Mouse (Mus musculus) fibroblast of lung, adult 2 months (primary cell): Measurements from ENCODE around the gene Fuk.
"Not testable (repeated sequence)": the region's sequence is repeated elsewhere in the genome, so short reads cannot be mapped to it uniquely, and the experiment has no call there.

Experiments used
- DNase-seq: peaks from one replicate; pipeline ENCODE4 v3.0.0-alpha.2; 2011; ENCODE audit warnings: low read depth

Fuk gene

GRCm38 (mm10) chr8:110919341-110920031 is 17.2 kb upstream of the Fuk start, which contains the start of gene St3gal2:
St3gal2 (plus strand) TSS chr8:110919922.
- peak; percentile 86 for DNase-seq

- no peak for DNase-seq
These were observed 16.2 kb upstream of the Fuk start for GRCm38 (mm10) chr8:110918460-110918859.

GRCm38 (mm10) chr8:110918027-110918426 is 15.7 kb upstream of the Fuk start:
- DNase-seq: no peak

GRCm38 (mm10) chr8:110917415-110917814 is 15.1 kb upstream of the Fuk start:
- DNase-seq: no peak

DNA sequence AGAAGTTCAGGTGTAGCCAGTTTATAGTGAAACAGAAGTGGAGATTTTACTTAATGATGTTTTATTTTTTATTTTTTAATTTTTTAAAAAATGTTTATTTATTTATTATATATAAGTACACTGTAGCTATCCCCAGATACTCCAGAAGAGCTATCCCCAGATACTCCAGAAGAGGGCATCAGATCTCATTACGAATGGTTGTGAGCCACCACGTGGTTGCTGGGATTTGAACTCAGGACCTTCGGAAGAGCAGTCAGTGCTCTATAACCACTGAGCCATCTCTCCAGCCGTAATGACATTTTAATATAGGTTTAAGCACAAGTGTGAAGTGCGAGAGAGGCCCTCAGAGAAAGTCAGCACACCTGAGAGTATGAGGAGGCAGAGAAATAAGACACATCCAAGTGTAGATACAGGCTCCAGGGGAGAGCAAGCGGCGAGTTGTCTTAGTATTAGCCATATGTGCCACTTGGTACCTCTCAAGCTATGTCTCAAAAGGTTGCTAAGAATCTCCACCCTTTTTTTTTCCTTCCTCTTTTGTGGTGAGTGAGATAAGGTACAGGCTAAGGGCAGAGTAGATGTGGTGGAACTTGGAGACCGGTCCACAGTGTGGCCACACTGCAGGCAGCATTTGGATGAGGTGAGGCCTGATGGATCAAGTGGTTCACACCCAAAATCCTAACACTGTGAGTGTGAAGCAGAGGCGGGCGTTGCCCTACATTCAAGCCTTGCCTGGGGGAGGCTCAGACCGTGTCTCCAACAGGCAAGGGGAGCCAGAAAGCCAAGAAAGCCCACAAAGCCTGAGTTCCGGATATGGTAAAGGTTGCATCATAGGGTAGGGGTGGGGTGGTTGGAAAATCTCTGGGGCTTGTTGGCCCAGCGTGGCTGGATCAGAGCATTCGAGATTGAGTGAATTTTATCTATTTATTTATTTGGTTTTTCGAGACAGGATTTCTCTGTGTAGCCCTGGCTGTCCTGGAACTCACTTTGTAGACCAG is 9.6 kb upstream of the Fuk start:
- DNase-seq: no peak

DNA sequence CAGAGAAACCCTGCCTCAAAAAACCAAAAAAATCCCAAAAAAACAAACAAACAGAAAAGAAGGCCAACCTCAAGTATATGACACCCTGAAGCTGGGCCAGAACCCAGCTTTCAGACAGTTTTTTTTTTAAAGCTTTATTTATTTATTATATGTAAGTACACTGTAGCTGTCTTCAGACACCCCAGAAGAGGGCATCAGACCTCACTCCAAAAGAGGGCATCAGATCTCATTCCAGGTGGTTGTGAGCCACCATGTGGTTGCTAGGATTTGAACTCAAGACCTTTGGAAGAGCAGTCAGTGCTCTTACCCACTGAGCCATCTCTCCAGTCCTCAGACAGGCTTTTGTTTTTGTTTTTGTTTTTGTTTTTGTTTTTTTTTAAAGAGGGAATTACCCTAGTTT is 7.6 kb upstream of the Fuk start:
- not testable (repeated sequence) for DNase-seq

- DNase-seq: no peak
These were observed 4.4 kb upstream of the Fuk start for GRCm38 (mm10) chr8:110906682-110907081.

- DNase-seq: no peak
These were observed 3.1 kb upstream of the Fuk start for GRCm38 (mm10) chr8:110905404-110905803.

DNA sequence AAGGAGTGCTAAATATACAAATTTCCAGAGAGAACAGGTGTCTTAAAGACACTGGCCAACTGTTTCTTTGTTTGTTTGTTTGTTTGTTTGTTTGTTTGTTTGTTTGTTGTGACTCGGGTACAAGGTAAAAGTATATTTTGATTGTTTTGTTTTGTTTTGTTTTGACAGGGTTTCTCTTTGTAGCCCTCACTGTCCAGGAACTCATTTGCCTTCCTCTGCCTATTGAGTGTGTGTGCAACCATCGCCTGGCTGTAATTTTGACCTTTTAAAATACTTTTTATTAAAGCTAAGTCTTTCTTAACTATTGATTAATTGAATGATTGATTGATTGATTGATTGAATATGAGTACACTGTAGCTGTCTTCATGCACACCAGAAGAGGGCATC is 284 bp upstream of the Fuk start:
- no peak for DNase-seq

DNA sequence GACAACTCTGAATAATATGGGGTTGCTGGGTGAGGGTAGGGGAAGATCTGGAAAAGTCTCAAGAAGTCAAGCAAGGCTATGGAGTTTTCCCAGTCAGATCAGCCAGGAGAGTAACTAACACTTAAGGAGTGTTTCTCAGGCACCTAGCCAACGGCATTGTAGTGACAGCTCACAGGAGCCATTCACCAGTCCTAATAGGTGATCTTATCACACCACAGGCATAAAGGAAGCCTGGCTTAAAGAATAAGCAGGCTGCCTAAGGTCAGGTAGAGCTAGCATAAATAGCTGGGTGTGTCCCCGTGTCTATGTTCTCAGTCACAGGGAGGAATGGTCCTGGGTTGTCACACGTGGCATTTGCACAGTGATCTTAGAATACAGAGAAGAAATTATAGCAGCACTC is 1.2 kb downstream of the Fuk start:
- no peak for DNase-seq

- no peak for DNase-seq
These were observed 4.8 kb downstream of the Fuk start for GRCm38 (mm10) chr8:110897495-110897894.

- DNase-seq: no peak
These were observed 6.5 kb downstream of the Fuk start for GRCm38 (mm10) chr8:110895812-110896211.

DNA sequence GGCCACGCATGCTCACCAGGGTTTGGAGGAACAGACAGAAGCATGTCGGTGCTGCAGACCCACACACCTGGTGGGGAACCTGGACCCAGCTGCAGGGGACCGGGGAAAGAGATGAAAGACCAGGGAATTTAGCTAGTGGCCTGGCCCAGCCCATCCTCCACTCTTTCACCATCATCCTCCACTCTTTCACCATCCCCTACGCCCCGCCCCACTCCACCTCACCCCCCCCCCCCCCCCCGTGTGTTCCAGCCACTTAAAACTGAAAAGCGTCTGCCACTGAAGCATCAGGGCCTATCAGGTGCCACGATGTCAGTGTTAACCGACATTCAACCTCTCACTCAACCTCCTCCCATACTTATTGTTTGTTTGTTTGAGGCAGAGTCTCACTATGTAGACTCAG is 7.0 kb downstream of the Fuk start:
- no peak for DNase-seq

DNA sequence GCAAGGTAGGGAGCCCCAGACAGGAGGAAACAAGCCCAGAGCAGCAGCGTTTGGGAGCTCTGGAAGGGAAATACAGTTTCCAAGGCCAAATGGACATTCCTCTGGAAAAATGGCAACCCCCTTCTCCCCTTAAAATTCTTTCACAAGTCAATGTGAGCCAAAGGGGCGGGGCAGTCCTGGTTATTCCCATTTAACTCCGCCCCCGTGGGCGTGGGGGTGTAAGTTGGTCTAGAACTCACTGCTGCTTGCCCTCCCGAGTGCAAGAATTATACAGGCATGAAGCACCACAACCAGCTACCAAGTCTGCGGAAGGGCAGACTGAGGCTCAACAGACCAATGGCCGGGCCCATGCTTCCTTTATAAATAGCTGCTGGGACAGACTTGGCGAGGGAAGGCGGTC is 7.4 kb downstream of the Fuk start:
- no peak for DNase-seq

- no peak for DNase-seq
These were observed 9.4 kb downstream of the Fuk start for GRCm38 (mm10) chr8:110892913-110893312.

DNA sequence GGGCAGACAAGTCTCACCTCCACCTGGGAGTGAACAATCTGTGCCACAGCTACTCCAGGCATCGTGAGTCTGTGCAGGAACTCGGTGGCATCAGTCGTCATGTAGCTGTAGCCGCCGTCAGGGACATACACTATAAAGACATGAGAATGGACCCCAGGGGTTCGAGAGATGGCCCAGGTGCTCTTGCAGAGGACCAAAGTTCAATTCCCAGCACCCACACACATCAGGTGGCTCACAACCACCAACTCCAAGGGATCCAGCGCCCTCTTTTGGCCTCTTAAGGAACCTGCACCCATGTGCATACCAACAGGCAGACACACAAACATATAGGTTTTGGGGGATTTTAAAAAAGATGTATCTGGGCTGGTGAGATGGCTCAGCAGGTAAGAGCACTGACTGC is 10.2 kb downstream of the Fuk start:
- DNase-seq: no peak

GRCm38 (mm10) chr8:110889904-110890470 is 12.3 kb downstream of the Fuk start:
- DNase-seq: no peak

GRCm38 (mm10) chr8:110888860-110889259 is 13.4 kb downstream of the Fuk start:
- no peak for DNase-seq

- no peak for DNase-seq
These were observed 13.8 kb downstream of the Fuk start for GRCm38 (mm10) chr8:110888441-110888840.

DNA sequence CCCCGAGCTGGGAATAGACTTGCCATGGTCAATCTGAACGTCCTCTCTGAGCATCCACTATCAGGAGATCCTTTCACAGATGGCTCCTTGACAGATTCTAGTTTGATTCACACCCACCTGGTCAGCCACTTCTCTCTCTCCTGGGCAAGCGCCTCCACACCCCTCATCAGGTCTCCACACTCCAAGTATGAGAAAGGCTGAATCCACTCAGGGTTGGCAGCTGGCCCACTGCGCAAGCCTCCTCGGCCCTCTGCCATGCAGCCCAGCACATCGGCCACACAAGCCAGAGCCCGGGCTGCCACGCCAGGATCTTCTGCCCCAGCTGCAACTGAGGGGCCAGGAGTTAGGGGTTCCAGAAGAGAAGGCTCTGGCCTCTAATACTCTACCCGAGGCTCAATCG is 14.7 kb downstream of the Fuk start:
- DNase-seq: no peak

GRCm38 (mm10) chr8:110886634-110887033 is 15.7 kb downstream of the Fuk start:
- no peak for DNase-seq

DNA sequence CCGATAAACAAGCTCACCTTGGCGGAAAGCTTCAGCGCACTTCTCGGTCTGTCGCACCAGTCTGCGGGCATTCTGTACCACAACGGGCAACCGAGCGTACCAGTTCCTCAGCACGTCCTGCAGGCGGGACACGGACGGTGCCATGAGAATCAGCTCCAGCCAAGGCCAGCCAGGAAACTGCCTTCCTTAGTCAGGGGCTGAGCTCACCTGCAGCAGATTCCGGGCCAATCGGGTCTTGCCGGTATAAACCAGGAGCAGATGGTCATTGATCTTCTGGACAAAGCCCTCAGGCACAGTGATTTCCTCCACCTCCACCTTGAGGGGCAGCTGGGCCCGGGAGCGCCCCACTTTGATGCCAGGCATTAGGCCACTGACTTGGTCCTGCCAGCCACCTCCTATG is 18.5 kb downstream of the Fuk start:
- no peak for DNase-seq
